Mouse (Mus musculus) erythroblast, adult 5-6 weeks (primary cell): Measurements from ENCODE around the gene Slc8a1. TPM values are rescaled to one million over a fixed set of nuclear protein-coding genes. Genes with fewer than 3 reads are reported as not detected.

Experiments
- ATAC-seq: replicated peaks from 2 replicates; pipeline ENCODE4 v1.8.0; 2016; ENCODE audit warnings: moderate number of reproducible peaks, mild to moderate bottlenecking, moderate TSS enrichment, inconsistent platforms; ENCODE audit not compliant: poor library complexity, low FRiP score, severe bottlenecking
- total RNA-seq, 2 experiments: library from RNA; stranded (forward) in 1 of 2; stranded (reverse) in 1 of 2; fragments of 150-400 nt in 1 of 2; fragments of 200-764, 138-1000 nt in 1 of 2; gene quantifications; 2 replicates each; pipeline versions ENCODE4 v1.2.3 to v1.2.4; 2015 to 2017; ENCODE audit warnings: low replicate concordance in 2 of 2

Gene Slc8a1
- total RNA-seq, 2 experiments from 2014 or later = 2.3 to 4.6 TPM

DNA sequence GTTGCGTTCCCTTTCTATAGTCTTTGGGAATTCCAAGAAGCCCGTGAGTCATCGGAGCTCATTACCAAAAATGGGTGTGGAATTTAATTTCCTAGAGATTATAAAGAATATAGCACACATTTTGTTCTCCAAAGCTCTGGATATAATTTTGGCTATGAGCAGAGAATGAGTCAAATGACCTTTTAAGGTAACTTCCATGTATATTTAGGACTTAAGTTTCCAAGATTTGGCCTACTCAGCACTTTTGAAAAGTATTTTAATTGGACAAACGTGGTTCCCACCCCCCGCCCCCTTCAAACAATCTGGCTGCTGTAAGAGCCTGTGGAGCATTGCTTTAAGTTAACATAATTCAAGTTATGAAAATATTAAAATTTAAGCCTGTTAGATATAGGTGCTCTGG, 151.4 kb downstream of the Slc8a1 start:
- no peak for ATAC-seq

DNA sequence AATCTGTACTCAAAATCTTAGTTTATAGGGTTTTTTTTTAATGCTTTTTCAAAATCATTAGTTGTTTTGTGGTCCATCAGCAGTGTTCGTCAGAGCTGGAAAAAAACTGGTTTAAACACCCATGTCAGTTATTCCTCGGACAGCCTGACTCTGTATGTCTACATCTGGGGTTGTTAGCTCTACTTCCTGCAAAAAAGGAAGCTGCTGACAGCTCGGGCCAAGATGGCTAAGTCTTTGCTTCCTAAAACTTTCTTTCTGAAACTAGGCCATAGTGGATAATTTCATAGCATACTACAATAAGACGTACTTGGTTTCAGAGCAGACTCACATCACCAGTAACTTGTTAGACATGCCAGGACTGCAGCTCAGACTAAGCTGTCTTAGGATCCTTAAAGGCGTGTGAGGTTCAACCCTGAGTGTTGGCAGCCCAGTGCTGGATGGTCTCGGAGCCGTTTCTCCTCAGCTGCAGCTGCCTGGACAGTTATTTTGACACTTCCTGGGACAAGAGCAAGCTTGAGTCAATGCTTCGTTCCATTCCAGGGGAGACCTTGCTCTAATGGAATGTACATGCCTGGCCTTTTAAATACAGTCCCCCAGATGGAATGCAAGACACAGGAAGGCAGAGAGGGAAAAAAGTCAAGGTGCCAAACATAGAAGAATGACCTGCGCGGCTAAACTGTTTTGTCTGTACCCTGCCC, 158.3 kb downstream of the Slc8a1 start:
- no peak for ATAC-seq

DNA sequence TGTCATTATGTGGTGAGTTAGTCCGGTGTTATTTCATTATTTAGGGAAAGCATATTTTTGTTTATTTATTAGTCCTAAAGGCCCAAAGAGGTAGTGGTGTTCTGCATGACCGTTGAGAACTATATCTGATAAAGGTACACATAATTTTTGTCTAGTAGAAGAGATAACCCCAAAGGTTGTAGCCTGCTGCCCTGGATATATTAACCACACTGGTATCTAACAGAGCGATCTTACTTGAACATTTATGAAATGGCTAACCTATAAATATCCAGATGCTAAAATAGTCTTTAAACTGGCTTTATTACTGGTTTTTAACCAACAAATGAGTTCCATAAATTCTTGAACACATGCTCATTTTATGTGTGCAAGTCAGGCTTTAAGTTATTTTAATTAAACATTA, 161.3 kb downstream of the Slc8a1 start:
- no peak for ATAC-seq

DNA sequence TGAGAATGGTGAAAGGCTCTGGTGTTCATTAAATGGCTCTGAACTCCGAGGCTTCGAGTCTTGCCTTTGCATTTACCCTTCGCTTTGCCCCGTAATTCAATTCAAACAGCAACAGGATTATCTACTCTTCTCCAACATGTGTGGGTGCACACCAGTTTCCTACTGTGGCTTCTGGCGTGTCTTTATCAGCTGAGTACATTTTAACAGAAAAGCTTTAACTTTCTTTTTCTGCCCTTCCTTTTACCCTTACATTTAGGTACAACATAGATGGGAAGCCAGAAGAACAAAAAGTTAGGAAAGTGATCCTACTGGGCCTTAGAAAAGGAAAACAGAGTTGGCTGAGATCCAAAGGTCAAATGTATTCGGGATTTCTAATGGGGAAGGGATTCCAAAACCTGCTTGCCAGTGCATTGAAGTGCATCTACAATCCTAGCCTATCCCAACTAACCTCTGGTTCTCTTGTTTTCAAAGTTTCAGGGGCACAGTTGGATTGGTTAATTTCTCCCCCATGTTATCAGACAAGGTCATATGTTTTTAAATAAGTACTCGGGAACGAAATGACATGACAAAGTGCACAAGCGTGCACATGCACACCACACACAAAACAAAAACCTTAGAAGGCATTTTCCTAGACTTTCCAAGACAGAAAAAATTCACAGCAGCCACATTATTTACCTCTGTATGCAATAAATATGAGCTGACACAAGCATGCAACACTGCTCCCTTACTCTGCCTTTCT, 172.4 kb downstream of the Slc8a1 start:
- peak; percentile 56; the same call in 1 of the 2 replicates for ATAC-seq

DNA sequence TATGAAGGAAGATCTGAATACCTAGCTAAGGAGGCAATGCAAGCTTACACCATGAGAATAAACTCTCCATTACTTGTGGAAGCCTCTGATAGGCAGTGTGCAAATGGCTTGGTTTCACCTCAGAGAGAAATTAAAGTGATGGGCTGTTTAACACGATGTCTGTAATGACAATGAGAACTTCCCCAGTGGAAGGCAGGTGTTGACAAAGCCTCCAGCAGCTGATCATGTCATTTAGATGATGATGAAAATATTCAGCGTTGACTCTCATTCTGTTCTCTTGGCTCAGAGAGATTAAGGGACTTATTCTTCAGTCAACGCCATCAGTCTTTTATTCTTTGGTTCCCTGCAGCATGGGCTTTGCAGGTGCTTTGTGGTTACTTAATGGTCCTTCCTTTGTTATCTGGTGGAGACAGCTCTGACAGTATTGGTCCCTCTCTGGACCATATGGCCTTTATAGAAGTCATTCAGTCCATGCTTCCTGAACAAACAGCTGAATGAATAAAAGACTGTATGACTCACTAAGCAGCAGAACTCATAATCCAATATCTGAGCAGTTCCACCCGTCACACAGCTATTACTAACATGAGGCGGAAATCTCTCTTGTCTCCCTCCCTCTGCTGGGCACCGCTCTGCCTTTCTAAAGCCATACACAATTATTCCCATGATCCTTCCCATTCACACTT, 184.0 kb downstream of the Slc8a1 start:
- no peak for ATAC-seq

DNA sequence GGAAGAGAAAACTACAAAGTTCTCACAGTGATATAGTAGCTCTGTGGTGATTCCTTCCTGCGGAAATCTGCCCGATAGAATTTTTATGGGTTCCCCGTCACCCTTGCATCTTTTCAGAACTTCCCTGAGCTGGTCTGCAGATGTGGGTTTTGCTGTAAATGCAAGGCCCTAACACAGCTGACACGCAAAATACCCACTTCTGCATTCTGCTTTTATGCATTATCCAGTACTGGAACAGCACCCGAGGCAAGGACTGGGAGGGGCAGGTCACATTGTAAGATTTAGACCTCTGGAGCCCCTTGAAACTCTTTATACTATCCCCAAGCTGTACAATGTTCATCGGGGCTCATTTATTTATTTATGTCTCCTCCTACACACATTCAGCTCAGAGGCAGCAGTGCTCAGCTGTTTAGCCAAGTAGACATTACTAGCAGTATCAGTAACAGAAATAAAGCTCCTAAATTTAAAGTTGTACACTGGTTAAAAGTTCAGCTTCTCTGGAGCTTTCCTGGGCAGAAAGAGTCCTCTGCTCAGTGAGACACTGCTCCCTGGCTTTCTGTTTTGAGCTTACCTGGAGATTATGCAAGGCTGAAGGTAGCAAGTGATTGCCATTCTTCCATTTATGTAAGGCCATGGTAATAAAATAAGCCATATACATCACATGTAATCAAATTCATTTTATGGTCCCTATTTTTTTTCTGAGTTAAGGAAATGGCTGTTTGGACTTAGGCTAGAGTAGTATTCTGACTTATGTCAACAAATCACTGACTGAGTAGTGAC, 186.1 kb downstream of the Slc8a1 start:
- no peak for ATAC-seq

DNA sequence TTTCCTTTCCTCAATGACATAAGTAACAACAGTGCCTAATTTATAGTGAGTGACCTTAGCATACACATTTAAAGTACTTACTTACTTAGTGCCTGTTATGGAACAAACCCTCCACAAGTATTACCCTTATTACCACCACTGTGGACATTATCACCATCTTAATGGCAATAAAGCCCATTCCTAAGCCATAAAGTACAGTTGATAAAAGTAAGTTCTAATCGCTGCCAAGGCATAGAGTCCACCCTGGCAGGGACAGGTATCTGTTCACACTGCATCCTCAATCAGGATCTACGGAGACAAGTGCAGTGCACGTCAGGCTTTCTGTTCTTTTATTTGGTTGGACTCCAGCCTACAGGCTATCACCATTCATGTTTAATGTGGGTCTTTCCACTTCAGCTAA, 187.3 kb downstream of the Slc8a1 start:
- no peak for ATAC-seq

DNA sequence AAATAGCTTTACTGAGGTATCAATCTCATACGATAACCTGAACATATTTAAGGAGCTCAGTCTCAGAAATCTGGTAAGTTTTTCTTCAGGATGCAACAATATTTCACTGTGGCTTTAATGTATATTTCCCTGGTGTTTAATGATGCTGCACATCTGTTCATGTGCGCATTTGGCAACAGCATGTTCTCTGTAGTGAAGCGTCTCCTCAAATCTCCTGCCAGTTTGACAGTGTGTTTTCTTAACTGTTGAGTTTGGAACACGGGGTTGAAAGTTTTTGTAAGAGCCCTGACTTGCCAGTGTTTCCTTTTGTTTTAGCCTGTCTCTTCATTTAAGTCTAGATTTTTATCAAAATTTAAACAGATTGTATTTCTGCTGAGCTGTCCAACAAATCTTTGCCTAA, 190.2 kb downstream of the Slc8a1 start:
- no peak for ATAC-seq

DNA sequence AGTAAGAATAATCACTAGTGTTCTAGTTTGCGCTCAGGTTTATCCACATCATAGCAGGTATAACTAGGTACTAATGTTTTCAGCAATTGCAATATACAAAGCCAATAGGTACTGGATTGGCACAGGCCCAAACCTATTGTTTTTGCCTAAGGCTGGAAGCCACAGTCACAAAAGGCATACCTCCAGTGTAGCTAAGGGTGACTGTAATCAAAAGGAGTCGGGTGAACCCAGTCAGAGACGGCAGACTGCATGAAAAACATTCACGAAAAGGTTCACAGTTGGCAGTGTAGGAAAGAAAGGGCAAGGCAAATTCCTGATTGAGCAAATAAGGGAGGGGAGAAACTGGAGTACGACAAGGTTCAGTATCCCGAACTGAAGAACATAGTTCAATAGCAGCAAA, 191.7 kb downstream of the Slc8a1 start:
- ATAC-seq = no peak

DNA sequence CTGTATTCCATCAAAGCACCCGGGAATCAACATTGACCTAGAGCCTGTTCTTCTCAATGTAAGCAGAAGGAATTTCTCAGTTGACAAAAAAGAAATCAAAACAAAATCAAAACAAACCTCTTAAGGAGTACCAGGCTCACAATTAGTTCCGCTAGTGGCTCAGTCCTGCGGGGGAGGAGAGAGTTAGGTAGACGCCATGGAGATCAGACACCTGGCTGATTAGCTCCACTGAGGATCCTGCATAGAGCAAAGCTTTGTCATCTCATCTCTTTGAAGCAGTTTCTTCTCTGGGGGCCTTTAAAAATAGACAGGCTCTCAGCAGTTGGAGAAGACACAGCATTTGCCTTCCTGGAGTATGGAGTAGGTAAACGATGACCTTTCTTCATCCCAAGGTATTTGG, 192.2 kb downstream of the Slc8a1 start:
- ATAC-seq = no peak

DNA sequence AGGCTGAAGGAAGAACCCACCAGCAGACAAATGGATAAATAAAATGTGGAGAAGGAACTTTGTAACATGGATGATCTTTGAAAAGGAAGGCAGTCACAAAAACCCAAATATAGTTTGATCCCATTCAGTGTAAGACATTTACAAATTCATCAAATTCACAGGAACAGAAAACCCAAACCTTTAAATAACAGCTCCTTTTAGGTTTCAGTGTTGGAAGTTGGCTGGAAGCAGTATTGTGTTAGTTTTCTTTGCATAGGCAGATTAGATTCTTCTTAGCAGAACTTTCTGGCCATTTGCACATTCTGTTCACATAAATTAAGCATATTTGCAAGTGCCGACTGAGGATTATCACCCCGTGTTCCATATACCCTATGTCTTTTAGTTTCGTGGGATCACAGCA, 193.3 kb downstream of the Slc8a1 start:
- no peak for ATAC-seq

DNA sequence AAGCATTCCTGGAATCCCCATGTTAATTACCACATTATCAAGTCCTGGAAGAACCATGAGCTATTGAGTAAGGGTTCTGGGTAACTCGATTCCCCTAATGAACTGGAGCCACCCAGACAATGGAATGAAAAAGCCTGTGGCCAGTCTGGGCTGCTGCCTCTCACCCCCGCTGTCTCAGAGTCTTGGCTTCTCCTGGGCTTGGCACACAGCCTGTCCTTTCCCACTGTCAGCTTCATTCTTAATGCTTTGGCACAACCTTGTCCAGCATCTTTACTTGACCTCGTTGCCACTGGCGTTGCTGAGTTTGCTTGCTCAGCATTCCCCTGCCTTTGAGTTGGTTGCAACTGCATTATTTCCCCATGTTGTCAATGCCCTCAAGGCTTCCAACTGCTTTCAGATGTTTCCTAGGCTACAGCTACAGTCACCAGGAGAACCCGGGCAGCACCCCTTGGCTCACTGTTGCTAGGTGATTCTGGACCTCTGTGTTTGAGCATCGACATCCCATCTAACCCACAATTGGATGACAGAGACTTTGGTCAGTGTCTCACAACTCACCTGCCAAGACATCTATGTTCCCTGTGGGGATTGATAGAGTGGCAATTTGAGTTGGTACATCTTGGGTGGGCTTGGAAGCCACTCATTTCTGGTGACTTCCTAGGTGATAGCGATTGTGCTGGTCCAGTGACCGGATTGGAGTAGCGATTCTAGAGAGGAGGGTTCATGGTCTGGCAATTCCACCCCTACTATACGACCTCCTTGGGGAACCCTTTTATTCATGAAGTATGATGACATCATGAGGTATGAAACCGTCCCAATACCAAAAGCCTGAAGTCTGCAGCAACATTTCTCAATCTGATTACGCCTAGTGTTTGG, 195.6 kb downstream of the Slc8a1 start:
- no peak for ATAC-seq

DNA sequence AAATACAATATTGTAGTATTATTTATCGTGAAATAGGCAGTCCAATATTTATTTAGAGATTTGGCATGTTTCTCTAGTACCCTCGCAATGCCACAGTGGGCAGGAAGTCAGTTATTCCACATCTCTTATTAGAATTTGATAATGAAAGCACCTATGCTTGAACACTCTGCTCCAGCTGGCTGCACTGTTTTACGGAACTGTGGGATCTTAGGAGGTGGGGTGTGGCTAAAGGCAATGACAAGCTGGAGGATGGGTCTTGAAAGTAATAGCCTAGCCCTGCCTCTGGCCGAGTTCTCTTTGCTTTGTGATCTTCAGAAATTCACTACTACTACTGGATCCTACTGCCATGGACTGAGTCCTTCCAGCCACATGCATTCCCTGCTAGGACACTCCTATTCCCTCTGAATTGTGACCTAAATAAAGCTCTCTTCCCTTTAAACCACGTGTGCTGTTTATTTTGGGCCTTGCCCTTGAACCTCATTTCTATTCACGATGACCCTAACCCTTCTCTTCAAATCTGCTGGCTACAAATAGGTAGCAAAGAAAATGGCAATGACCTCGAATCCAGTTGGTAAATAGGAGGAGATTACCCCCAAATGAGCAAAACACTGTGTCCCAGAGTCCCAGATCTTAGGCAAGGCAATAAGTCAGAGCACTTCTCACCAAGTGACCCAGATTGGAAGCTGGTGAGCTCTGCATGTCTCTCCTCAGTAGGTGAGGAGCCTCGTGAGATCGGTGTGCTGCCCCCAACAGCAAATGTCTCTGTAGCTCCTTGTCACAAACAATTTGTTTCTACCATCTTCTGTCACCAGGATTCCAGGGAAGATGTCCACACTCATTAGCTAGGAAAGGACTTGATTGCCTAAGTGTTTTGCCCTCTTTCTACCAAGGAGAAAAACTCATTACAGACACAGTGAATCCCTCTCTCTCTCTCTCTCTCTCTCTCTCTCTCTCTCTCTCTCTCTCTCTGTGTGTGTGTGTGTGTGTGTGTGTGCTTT, 199.7 kb downstream of the Slc8a1 start:
- no peak for ATAC-seq

DNA sequence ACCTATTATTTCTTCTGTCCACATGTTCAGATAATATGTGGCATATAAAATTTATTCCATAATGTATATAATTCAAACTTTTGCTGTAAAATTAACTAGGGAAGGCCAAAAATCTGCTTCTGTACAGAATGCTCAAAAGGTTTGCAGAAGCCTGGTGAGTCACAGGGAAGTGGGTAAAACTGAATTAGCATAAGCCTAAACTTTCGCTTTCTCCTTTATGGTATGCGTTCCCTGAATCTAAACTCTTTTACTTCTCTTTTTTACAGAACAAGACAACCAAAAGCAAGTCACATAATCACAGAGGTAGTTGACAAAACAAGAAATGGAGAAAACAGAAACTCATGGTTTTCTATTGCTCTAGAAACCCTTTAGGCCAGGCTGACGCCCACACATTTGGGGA, 202.1 kb downstream of the Slc8a1 start:
- no peak for ATAC-seq

DNA sequence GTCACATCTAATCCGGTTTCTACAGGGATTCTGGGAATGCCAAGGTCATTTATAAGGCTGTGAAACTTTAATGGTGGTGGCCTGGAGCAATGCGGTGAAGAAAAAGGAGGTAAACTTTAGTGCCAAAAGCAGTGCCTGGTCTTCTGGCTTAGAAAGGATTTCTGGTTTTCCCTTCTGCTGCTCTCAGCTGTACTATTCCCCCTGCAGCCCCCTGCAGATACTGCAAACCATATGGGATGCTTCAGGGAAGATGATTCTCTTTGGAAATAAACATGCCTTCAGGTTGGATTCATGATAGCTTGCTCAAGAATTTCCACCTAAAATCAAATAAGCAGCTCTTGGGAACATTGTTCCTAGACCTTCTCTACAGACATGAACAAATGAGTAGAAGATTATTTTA, 208.3 kb downstream of the Slc8a1 start:
- ATAC-seq = no peak

DNA sequence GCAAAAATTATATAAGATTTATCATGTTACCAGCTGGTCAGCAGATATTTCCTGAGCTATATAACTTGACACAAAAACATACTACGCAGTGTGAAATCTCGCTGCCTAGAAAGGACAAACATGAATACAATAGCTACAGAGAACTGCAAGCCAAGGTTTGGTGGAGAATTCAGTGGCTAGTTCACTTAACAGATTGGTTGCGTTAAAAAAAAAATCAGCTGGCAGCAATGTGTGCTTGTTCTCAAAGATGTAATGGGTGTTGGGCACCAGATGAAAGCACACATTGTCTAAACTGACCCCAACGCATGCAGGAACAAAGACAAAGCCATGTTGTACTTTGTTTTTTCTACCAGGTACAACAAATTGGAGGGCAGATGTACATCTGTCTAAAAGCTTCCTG, 209.2 kb downstream of the Slc8a1 start:
- ATAC-seq = no peak

DNA sequence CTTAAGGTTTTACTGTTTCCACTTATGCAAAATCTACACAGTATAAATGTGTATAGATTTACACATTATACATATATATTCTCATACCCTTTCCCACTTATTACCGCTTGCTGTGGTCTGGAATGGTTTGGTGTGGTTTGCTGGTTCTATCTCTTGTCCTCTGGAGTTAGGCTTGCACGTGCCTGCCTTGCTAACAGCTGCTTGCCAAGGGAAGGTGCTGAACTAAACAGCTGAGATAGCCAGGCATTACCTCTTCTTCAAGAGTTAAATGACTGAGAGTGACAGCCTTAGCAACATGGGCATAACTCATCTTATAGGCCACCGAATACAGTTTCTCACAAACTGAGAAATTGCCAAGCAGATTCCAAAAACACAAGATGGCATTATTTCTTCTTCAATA, 211.7 kb downstream of the Slc8a1 start:
- ATAC-seq = no peak

DNA sequence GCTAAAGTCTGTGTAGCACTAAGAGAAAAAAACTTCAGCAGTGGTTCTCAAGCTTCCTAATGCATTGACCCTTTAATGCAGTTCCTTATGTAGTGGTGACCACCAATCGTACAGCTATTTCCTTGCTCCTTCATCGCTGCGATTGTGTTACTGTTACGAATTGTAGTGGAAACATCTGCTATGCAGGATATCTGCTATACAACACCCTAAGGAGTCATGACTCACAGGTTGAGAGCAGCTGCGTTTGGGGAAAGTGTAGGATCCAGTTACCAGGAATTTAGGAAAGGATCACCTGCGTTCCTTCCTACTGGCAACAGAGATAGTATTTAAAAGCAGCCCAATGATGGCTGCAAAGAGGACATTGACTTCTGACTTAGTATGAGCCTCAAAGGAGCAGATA, 213.4 kb downstream of the Slc8a1 start:
- ATAC-seq = no peak
